Mouse (Mus musculus) bone marrow, adult 2 months (tissue): Measurements from ENCODE around the gene Akap12. TPM values are rescaled to one million over a fixed set of nuclear protein-coding genes. Genes with fewer than 3 reads are reported as not detected.

Source experiments
- H3K27ac ChIP-seq: fragments of 200-500 bp; 2 replicates; pipeline ENCODE4 v1.5.1; 2012; ENCODE audit warnings: low read depth, mild to moderate bottlenecking, control low read depth, inconsistent platforms, low read length; ENCODE audit not compliant: control insufficient read depth, poor library complexity, insufficient read depth
- H3K4me1 ChIP-seq: fragments of 200-500 bp; 2 replicates; pipeline ENCODE4 v1.6.1; 2011; ENCODE audit warnings: low read length; ENCODE audit not compliant: control insufficient read depth, insufficient read depth
- H3K4me3 ChIP-seq: fragments of 200-500 bp; replicated peaks from 2 replicates; pipeline ENCODE3; 2011; ENCODE audit warnings: mild to moderate bottlenecking, low read depth, low read length, control low read depth; ENCODE audit not compliant: control insufficient read depth
- CTCF ChIP-seq: fragments of 200-500 bp; IDR thresholded peaks from 2 replicates; pipeline ENCODE4 v1.5.1; 2011; ENCODE audit warnings: low read length, control low read depth; ENCODE audit not compliant: control insufficient read depth, insufficient read depth
- POLR2A ChIP-seq: fragments of 200-500 bp; IDR thresholded peaks from 2 replicates; pipeline ENCODE4 v1.6.1; 2011; ENCODE audit warnings: low read depth, mild to moderate bottlenecking, control low read depth, low read length, borderline replicate concordance; ENCODE audit not compliant: control insufficient read depth
- WGBS: fragments of 180-500 bp; shearing (Covaris S2); methylation state at CpG from one replicate; pipeline ENCODE4 v1.1.7; 2018; 5-methylcytosine and 5-hydroxymethylcytosine counted together
- polyA plus RNA-seq: library from polyadenylated mRNA; stranded (reverse); fragments of >200 nt; gene quantifications from 2 replicates; pipeline ENCODE4 v1.2.4, GENCODE M21; 2011; ENCODE audit warnings: low replicate concordance; ENCODE audit not compliant: missing spikeins, insufficient read depth, insufficient read length

The Akap12 gene
- polyA plus RNA-seq, 1 experiment, result 26.8 TPM

GRCm38 (mm10) chr10:4268140-4268539 lies 2.0 kb downstream of the Akap12 start:
- Histone ChIP-seq H3K4me1 (no peaks in the 10 kb centered on the region), H3K4me3 (no peak overlapping the region), H3K27ac (no peak overlapping the region)
- 86% methylated on average over 7 of the region's 7 CpGs for WGBS
- TF ChIP-seq CTCF (no peak), POLR2A (no peak)

GRCm38 (mm10) chr10:4275572-4275971 lies 9.4 kb downstream of the Akap12 start:
- 84% methylated on average over 10 of the region's 10 CpGs for WGBS
- H3K4me1 ChIP-seq, result no peaks in the 10 kb centered on the region; the same call in 1 of the 2 replicates
- no peak overlapping the region for H3K4me3 ChIP-seq
- TF ChIP-seq CTCF (no peak), POLR2A (no peak)
- H3K27ac ChIP-seq, result no peak overlapping the region

- no peak overlapping the region for H3K27ac ChIP-seq
- H3K4me3 ChIP-seq, result no peak overlapping the region
- H3K4me1 ChIP-seq, result no peaks in the 10 kb centered on the region; the same call in 1 of the 2 replicates
- TF ChIP-seq POLR2A (no peak), CTCF (no peak)
- 86% methylated on average over 13 of the region's 13 CpGs for WGBS
Measured at GRCm38 (mm10) chr10:4276081-4276480, 9.9 kb downstream of the Akap12 start.

- Histone ChIP-seq H3K27ac (no peak overlapping the region), H3K4me1 (no peaks in the 10 kb centered on the region; the same call in 1 of the 2 replicates), H3K4me3 (no peak overlapping the region)
- TF ChIP-seq CTCF (no peak), POLR2A (no peak)
- 60% methylated on average over 6 of the region's 6 CpGs for WGBS
Measured at GRCm38 (mm10) chr10:4278041-4278440, 11.9 kb downstream of the Akap12 start.

GRCm38 (mm10) chr10:4282395-4282794 lies 16.2 kb downstream of the Akap12 start:
- H3K4me1 ChIP-seq, result no peaks in the 10 kb centered on the region
- WGBS, result 80% methylated on average over 4 of the region's 4 CpGs
- no peak overlapping the region for H3K27ac ChIP-seq
- TF ChIP-seq CTCF, result no peak
- no peak for TF ChIP-seq POLR2A
- no peak overlapping the region for H3K4me3 ChIP-seq

GRCm38 (mm10) chr10:4284781-4285180 lies 18.6 kb downstream of the Akap12 start:
- WGBS, result 65% methylated on average over 1 of the region's 1 CpGs

GRCm38 (mm10) chr10:4285752-4286151 lies 19.6 kb downstream of the Akap12 start:
- 78% methylated on average over 8 of the region's 8 CpGs for WGBS
- Histone ChIP-seq H3K4me3 (no peak overlapping the region), H3K4me1 (no peaks in the 10 kb centered on the region), H3K27ac (no peak overlapping the region; the same call in 1 of the 2 replicates)
- TF ChIP-seq CTCF, result no peak
- TF ChIP-seq POLR2A, result no peak

More at GRCm38 (mm10) chr10:4284781-4285180, 18.6 kb downstream of the Akap12 start:
- Histone ChIP-seq H3K27ac (no peak overlapping the region), H3K4me1 (no peaks in the 10 kb centered on the region), H3K4me3 (no peak overlapping the region)
- TF ChIP-seq POLR2A, result no peak
- no peak for TF ChIP-seq CTCF

- Histone ChIP-seq H3K4me1 (no peaks in the 10 kb centered on the region; the same call in 1 of the 2 replicates), H3K4me3 (no peak overlapping the region), H3K27ac (no peak overlapping the region)
- WGBS, result 79% methylated on average over 5 of the region's 5 CpGs
- no peak for TF ChIP-seq POLR2A
- TF ChIP-seq CTCF, result no peak
Measured at GRCm38 (mm10) chr10:4289171-4289570, 23.0 kb downstream of the Akap12 start.

GRCm38 (mm10) chr10:4289636-4290035 lies 23.5 kb downstream of the Akap12 start:
- H3K4me1 ChIP-seq, result no peaks in the 10 kb centered on the region; the same call in 1 of the 2 replicates
- no peak for TF ChIP-seq CTCF
- no peak for TF ChIP-seq POLR2A
- 61% methylated on average over 3 of the region's 3 CpGs for WGBS
- no peak overlapping the region for H3K27ac ChIP-seq
- H3K4me3 ChIP-seq, result no peak overlapping the region
